Mouse (Mus musculus) myocyte (in vitro differentiated cells): ENCODE measurements around the gene Mterf1a. TPM values are rescaled to one million over a fixed set of nuclear protein-coding genes. Genes with fewer than 3 reads are reported as not detected.
A peak's percentile ranks its signal among the peaks of the same experiment; 100 is the strongest.

ENCODE experiments used
- H3K27me3 ChIP-seq: one replicate; pipeline ENCODE4 v1.6.1; 2011; ENCODE audit not compliant: control insufficient read depth, insufficient read depth, insufficient read length
- H3K36me3 ChIP-seq: one replicate; pipeline ENCODE4 v1.6.1; 2011; ENCODE audit not compliant: control insufficient read depth, insufficient read depth
- H3K4me2 ChIP-seq: one replicate; pipeline ENCODE4 v1.6.1; 2011; ENCODE audit warnings: low read depth, control low read depth
- H3K4me3 ChIP-seq: one replicate; pipeline ENCODE4 v1.5.1; 2011; ENCODE audit warnings: mild to moderate bottlenecking, control low read depth, moderate library complexity
- H3K79me2 ChIP-seq: one replicate; pipeline ENCODE4 v1.6.1; 2011; ENCODE audit not compliant: control insufficient read depth, insufficient read depth
- H3ac ChIP-seq: one replicate; pipeline ENCODE4 v1.6.1; 2011; ENCODE audit not compliant: control insufficient read depth, insufficient read length
- CEBPB ChIP-seq: IDR thresholded peaks from 2 replicates; pipeline ENCODE4 v1.6.1; 2011; ENCODE audit warnings: mild to moderate bottlenecking, moderate library complexity; ENCODE audit not compliant: poor library complexity, insufficient read depth, severe bottlenecking
- E2F4 ChIP-seq: IDR thresholded peaks from one replicate; pipeline ENCODE4 v1.6.1; 2011; ENCODE audit warnings: mild to moderate bottlenecking, control low read depth, moderate library complexity; ENCODE audit not compliant: insufficient read depth
- MAX ChIP-seq: IDR thresholded peaks from one replicate; pipeline ENCODE4 v1.6.1; 2011; ENCODE audit warnings: low read depth, mild to moderate bottlenecking, control low read depth
- MYOD1 ChIP-seq, 3 experiments: IDR thresholded peaks; one replicate each; pipeline ENCODE4 v1.6.1; 2011; ENCODE audit warnings: control low read depth in 2 of 3, low read depth in 2 of 3, mild to moderate bottlenecking in 2 of 3, moderate library complexity in 1 of 3; ENCODE audit not compliant: insufficient read length in 2 of 3, control insufficient read depth in 1 of 3
- MYOG ChIP-seq, 3 experiments: IDR thresholded peaks; one replicate each; pipeline ENCODE4 v1.6.1; 2011; ENCODE audit warnings: control low read depth in 2 of 3, low read depth in 2 of 3, mild to moderate bottlenecking in 2 of 3; ENCODE audit not compliant: insufficient read length in 2 of 3, control insufficient read depth in 1 of 3, insufficient read depth in 1 of 3
- POLR2A ChIP-seq: IDR thresholded peaks from one replicate; pipeline ENCODE4 v1.6.1; 2011; ENCODE audit warnings: low read depth, mild to moderate bottlenecking, control low read depth, moderate library complexity; ENCODE audit not compliant: insufficient read length
- POLR2AphosphoS2 ChIP-seq: IDR thresholded peaks from one replicate; pipeline ENCODE4 v1.6.1; 2011; ENCODE audit warnings: low read depth, control low read depth; ENCODE audit not compliant: insufficient read length
- REST ChIP-seq: IDR thresholded peaks from one replicate; pipeline ENCODE4 v1.6.1; 2011; ENCODE audit warnings: mild to moderate bottlenecking, control low read depth, moderate library complexity; ENCODE audit not compliant: insufficient read depth, insufficient read length
- SRF ChIP-seq: IDR thresholded peaks from one replicate; pipeline ENCODE4 v1.6.1; 2011; ENCODE audit warnings: low read depth; ENCODE audit not compliant: control insufficient read depth, insufficient read length
- TCF12 ChIP-seq: IDR thresholded peaks from one replicate; pipeline ENCODE4 v1.6.1; 2011; ENCODE audit warnings: mild to moderate bottlenecking, control low read depth; ENCODE audit not compliant: poor library complexity, insufficient read depth, severe bottlenecking
- TCF3 ChIP-seq: IDR thresholded peaks from one replicate; pipeline ENCODE4 v1.6.1; 2011; ENCODE audit warnings: low read depth, control low read depth; ENCODE audit not compliant: insufficient read length
- USF1 ChIP-seq: IDR thresholded peaks from one replicate; pipeline ENCODE4 v1.6.1; 2011; ENCODE audit warnings: low read depth, mild to moderate bottlenecking, control low read depth, moderate library complexity
- polyA plus RNA-seq: library from polyadenylated mRNA; unstranded; fragments of >200 nt; fragmentation: generic; extraction: Trizol; gene quantifications from one replicate; pipeline ENCODE4 v1.2.1, GENCODE M21; 2012; ENCODE audit warnings: missing spikeins

Mterf1a gene
- polyA plus RNA-seq, 1 experiment: 1.7 TPM

DNA sequence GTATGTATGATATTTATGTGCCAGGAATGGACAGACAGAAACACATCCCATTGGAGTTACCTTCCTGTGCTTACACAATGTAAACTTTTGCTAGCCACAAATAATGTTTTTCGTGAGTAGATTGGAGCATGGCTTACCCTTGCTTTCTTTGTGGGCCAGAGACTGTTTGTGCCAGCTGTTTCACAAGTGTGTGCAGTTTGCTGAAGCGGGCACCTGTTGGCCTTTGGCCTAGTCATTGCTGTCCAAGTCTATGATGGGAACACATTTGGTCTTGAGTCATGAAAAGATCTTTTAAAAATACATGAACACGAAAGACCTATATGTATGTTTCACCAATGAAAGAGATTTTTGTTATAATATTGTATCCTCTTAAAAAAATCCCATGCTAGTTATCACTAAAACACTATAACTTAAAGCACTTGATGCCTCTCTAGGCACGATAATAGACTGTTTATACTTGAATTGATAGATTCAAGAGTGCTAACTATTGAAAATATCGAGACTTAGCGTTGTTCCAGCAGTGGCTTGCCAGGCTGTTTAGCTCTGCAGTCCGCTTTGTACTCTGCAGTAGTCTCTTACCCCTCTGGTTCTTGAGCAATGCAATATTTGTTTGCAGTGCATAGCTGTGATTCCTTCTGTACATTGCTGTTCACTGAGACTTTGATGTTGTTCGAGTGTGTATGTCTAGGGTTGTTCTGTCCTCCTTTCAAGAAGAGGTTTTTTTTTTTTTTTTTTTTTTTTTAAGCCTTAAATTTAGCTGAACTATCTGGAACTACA lies 42.2 kb upstream of the Mterf1a start:
- TF ChIP-seq TCF3 (no peak), MYOD1 (IDR thresholded peaks at IDR 0.05; ENCODE audit: control insufficient read depth in 1 of 3, insufficient read length in 2 of 3, low read depth in 2 of 3) (peak in 2 of 3 experiments; percentile 56 to 57), CEBPB (no peak), MYOG (IDR thresholded peaks at IDR 0.05; ENCODE audit: control insufficient read depth in 1 of 3, insufficient read depth in 1 of 3, insufficient read length in 2 of 3, low read depth in 2 of 3) (peak in 1 of 3 experiments; percentile 61), POLR2A (no peak), E2F4 (no peak), TCF12 (peak; percentile 16), MAX (no peak), REST (no peak), POLR2AphosphoS2 (no peak), USF1 (no peak)
- Histone ChIP-seq H3K4me2 (no peak overlapping the region), H3K27me3 (no peaks in the 10 kb centered on the region), H3ac (no peak overlapping the region), H3K79me2 (peaks cover 42% of the 10 kb centered on the region), H3K36me3 (no peaks in the 10 kb centered on the region), H3K4me3 (no peak overlapping the region)

DNA sequence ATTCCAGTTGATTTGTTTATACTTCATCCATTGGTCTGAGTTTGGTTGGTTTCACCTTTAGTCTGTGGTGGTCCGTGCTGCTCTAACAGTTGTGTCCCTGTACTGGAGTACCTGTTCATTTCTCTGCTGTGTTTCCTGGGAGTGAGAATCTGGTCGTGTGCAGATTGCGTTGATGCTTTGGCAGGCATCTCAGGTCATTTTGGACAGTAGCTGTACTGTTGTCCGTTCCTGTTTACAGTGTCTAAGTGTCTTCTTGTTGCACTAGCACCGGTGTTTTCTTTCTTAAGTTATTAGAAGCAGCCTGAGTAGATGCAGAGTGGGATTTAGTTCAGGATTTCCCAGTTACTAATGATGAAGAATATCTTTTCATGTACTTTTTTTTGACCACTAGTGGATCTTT lies 41.5 kb upstream of the Mterf1a start:
- no peak overlapping the region for H3K4me3 ChIP-seq
- TF ChIP-seq CEBPB (no peak), MYOG (IDR thresholded peaks at IDR 0.05; ENCODE audit: control insufficient read depth in 1 of 3, insufficient read depth in 1 of 3, insufficient read length in 2 of 3, low read depth in 2 of 3) (no peak), USF1 (no peak), MAX (no peak), REST (no peak), E2F4 (no peak), POLR2A (no peak), SRF (no peak), TCF12 (no peak)
- H3K27me3 ChIP-seq: no peaks in the 10 kb centered on the region
- H3K4me2 ChIP-seq: no peak overlapping the region
- peaks cover 48% of the 10 kb centered on the region for H3K79me2 ChIP-seq
- H3ac ChIP-seq: no peak overlapping the region
- no peaks in the 10 kb centered on the region for H3K36me3 ChIP-seq

DNA sequence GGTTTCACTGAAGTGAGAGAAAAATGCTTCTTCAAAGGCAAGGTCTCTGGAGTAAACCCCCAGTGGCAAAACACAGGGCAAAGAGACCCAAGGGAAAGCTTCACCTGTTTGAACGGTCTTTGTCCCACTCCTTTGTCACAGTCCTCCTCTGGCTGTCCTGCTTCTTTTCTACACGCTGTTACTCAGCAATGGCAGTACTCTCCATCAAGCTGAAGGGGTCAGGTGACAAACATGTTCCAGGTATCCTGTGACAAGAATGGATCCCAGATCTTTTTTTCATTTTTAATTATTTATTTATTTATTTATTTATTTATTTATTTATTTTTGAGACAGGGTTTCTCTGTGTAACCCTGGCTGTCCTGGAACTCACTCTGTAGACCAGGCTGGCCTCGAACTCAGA lies 39.8 kb upstream of the Mterf1a start:
- H3ac ChIP-seq: no peak overlapping the region
- no peaks in the 10 kb centered on the region for H3K27me3 ChIP-seq
- H3K4me2 ChIP-seq: no peak overlapping the region
- no peak for TF ChIP-seq CEBPB
- H3K79me2 ChIP-seq: peaks cover 54% of the 10 kb centered on the region
- no peak overlapping the region for H3K4me3 ChIP-seq
- H3K36me3 ChIP-seq: no peaks in the 10 kb centered on the region

DNA sequence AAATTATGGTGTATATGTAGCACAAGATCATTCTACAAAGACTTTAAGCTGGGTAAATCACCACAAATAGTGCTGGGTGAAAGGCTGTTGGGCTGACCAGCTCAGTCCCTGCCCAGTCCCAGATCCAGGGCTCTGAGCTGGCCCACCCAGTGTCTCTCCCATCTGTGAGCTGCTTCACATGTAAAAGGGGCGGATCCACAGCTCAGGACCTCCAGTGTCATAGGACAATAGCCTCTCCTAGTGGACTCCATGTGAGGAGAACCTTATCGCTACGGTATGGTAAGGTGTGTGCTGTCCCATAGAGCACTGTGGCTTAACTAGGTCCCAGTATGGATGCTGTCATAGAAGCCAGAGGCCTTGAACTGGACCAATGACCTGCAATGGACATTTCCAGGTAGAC lies 37.9 kb upstream of the Mterf1a start:
- Histone ChIP-seq H3K4me3 (no peak overlapping the region), H3K36me3 (no peaks in the 10 kb centered on the region), H3ac (no peak overlapping the region), H3K79me2 (peaks cover 42% of the 10 kb centered on the region), H3K27me3 (no peaks in the 10 kb centered on the region), H3K4me2 (no peak overlapping the region)
- TF ChIP-seq MYOD1 (IDR thresholded peaks at IDR 0.05; ENCODE audit: control insufficient read depth in 1 of 3, insufficient read length in 2 of 3, low read depth in 2 of 3): no peak
- no peak for TF ChIP-seq SRF
- no peak for TF ChIP-seq TCF3
- no peak for TF ChIP-seq MYOG (IDR thresholded peaks at IDR 0.05; ENCODE audit: control insufficient read depth in 1 of 3, insufficient read depth in 1 of 3, insufficient read length in 2 of 3, low read depth in 2 of 3)
- TF ChIP-seq CEBPB: no peak
- TF ChIP-seq POLR2AphosphoS2: no peak

DNA sequence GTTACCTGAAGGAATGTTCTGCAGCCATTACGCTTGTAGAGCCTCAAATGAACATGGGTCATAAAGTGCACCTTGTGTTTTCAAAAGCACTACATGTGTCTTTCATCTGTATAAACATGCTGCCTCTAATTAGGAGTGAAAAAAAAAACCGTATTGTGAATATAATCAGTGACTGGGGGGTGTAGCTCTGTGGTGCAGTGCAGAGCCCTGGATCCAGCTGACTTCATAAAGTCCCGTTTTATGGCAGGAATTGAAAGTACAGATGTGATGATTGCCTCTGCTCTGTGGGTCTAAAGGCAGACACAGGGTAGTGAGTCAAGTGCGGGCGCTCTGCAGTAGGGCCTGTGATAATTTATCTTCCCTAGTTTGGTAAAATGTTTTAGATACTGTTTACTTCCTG lies 37.0 kb upstream of the Mterf1a start:
- peaks cover 41% of the 10 kb centered on the region for H3K79me2 ChIP-seq
- no peak overlapping the region for H3ac ChIP-seq
- H3K36me3 ChIP-seq: no peaks in the 10 kb centered on the region
- no peak overlapping the region for H3K4me2 ChIP-seq
- TF ChIP-seq MYOG (IDR thresholded peaks at IDR 0.05; ENCODE audit: control insufficient read depth in 1 of 3, insufficient read depth in 1 of 3, insufficient read length in 2 of 3, low read depth in 2 of 3): no peak
- TF ChIP-seq REST: no peak
- no peak for TF ChIP-seq E2F4
- TF ChIP-seq POLR2A: no peak
- TF ChIP-seq TCF12: no peak
- TF ChIP-seq POLR2AphosphoS2: no peak
- TF ChIP-seq TCF3: no peak
- no peak for TF ChIP-seq CEBPB
- TF ChIP-seq SRF: no peak
- no peak for TF ChIP-seq USF1
- TF ChIP-seq MAX: no peak
- no peak for TF ChIP-seq MYOD1 (IDR thresholded peaks at IDR 0.05; ENCODE audit: control insufficient read depth in 1 of 3, insufficient read length in 2 of 3, low read depth in 2 of 3)
- H3K27me3 ChIP-seq: no peaks in the 10 kb centered on the region
- H3K4me3 ChIP-seq: no peak overlapping the region
